Mouse (Mus musculus) MEL (cell line): ENCODE data around the gene Zscan22. TPM values are rescaled to one million over a fixed set of nuclear protein-coding genes. Genes with fewer than 3 reads are reported as not detected.

ENCODE experiments used
- DNase-seq: peaks from one replicate; pipeline ENCODE4 v3.0.0; 2011; ENCODE audit warnings: low read depth, low spot score
- H3K27ac ChIP-seq: 2 replicates; pipeline ENCODE4 v1.5.1; 2012; ENCODE audit warnings: low read depth, mild to moderate bottlenecking, control low read depth, low read length, moderate library complexity; ENCODE audit not compliant: control insufficient read depth
- H3K27me3 ChIP-seq, 2 experiments: fragments of 150-350 bp in 1 of 2; sonication (generic) in 1 of 2; 2 replicates each; pipeline ENCODE4 v1.6.1; 2012; ENCODE audit warnings: low read length in 2 of 2, mild to moderate bottlenecking in 2 of 2, improper control_type of control experiment in 1 of 2, moderate library complexity in 1 of 2; ENCODE audit not compliant: insufficient read depth in 2 of 2, control insufficient read depth in 1 of 2
- H3K36me3 ChIP-seq, 2 experiments: 2 replicates each; pipeline ENCODE4 v1.6.1; 2012 to 2014; ENCODE audit warnings: low read length in 2 of 2, improper control_type of control experiment in 1 of 2, inconsistent platforms in 1 of 2, mild to moderate bottlenecking in 1 of 2; ENCODE audit not compliant: insufficient read depth in 2 of 2, control insufficient read depth in 1 of 2
- H3K4me1 ChIP-seq, 2 experiments: fragments of 150-350 bp in 1 of 2; sonication (generic) in 1 of 2; 2 replicates each; pipeline ENCODE4 v1.6.1; 2012; ENCODE audit warnings: low read length in 2 of 2, improper control_type of control experiment in 1 of 2, mild to moderate bottlenecking in 1 of 2; ENCODE audit not compliant: insufficient read depth in 2 of 2, control insufficient read depth in 1 of 2
- H3K4me3 ChIP-seq, 2 experiments: fragments of 150-350 bp in 1 of 2; sonication (generic) in 1 of 2; 2 replicates each; pipeline ENCODE4 v1.5.1; 2012; ENCODE audit warnings: low read depth in 2 of 2, low read length in 2 of 2, mild to moderate bottlenecking in 2 of 2, moderate library complexity in 2 of 2, control low read depth in 1 of 2, improper control_type of control experiment in 1 of 2; ENCODE audit not compliant: control insufficient read depth in 1 of 2, insufficient read depth in 1 of 2
- H3K79me2 ChIP-seq: 2 replicates; pipeline ENCODE4 v1.6.1; 2012; ENCODE audit warnings: mild to moderate bottlenecking, low read length, moderate library complexity; ENCODE audit not compliant: control insufficient read depth, poor library complexity, insufficient read depth
- H3K9ac ChIP-seq: 2 replicates; pipeline ENCODE4 v1.6.1; 2012; ENCODE audit warnings: low read depth, mild to moderate bottlenecking, control low read depth, low read length, moderate library complexity; ENCODE audit not compliant: control insufficient read depth, poor library complexity, severe bottlenecking
- H3K9me3 ChIP-seq: fragments of 150-350 bp; sonication (generic); replicated peaks from 2 replicates; pipeline ENCODE4 v1.6.1; 2012; ENCODE audit warnings: mild to moderate bottlenecking, low read length, improper control_type of control experiment, moderate library complexity; ENCODE audit not compliant: insufficient read depth
- CTCF ChIP-seq, 3 experiments: IDR thresholded peaks in 2 of 3; conservative IDR thresholded peaks in 1 of 3; 2 replicates each; pipeline ENCODE4 v1.5.1; 2011 to 2012; ENCODE audit warnings: low read length in 3 of 3, low read depth in 2 of 3, mild to moderate bottlenecking in 2 of 3, improper control_type of control experiment in 1 of 3, inconsistent platforms in 1 of 3, mixed read lengths in 1 of 3, moderate library complexity in 1 of 3; ENCODE audit not compliant: control insufficient read depth in 1 of 3, insufficient read depth in 1 of 3, poor library complexity in 1 of 3, severe bottlenecking in 1 of 3
- ELF1 ChIP-seq: IDR thresholded peaks from 2 replicates; pipeline ENCODE4 v1.6.1; 2014; ENCODE audit warnings: low read depth, mild to moderate bottlenecking, inconsistent platforms, low read length, improper control_type of control experiment, moderate library complexity
- EP300 ChIP-seq, 2 experiments: IDR thresholded peaks; 2 replicates each; pipeline ENCODE4 v1.6.1; 2011; ENCODE audit warnings: improper control_type of control experiment in 2 of 2, low read length in 2 of 2, low read depth in 1 of 2, mild to moderate bottlenecking in 1 of 2
- ETS1 ChIP-seq: IDR thresholded peaks from 2 replicates; pipeline ENCODE4 v1.6.1; 2012; ENCODE audit warnings: low read depth, mild to moderate bottlenecking, inconsistent platforms, low read length, improper control_type of control experiment, moderate library complexity
- GATA1 ChIP-seq: IDR thresholded peaks from 2 replicates; pipeline ENCODE4 v1.6.1; 2011; ENCODE audit warnings: low read depth, low read length, improper control_type of control experiment
- JUND ChIP-seq: IDR thresholded peaks from 2 replicates; pipeline ENCODE4 v1.6.1; 2011; ENCODE audit warnings: low read depth, mild to moderate bottlenecking, improper control_type of control experiment, low read length
- KAT2A ChIP-seq: conservative IDR thresholded peaks from 2 replicates; pipeline ENCODE4 v1.6.1; 2012; ENCODE audit warnings: low read depth, low read length, improper control_type of control experiment, inconsistent platforms
- MAFK ChIP-seq: IDR thresholded peaks from 2 replicates; pipeline ENCODE4 v1.6.1; 2011; ENCODE audit warnings: low read depth, mild to moderate bottlenecking, low read length, improper control_type of control experiment, borderline replicate concordance
- MAZ ChIP-seq: IDR thresholded peaks from 2 replicates; pipeline ENCODE4 v1.6.1; 2012; ENCODE audit warnings: low read depth, mild to moderate bottlenecking, inconsistent platforms, low read length, improper control_type of control experiment
- MEF2A ChIP-seq: IDR thresholded peaks from 2 replicates; pipeline ENCODE4 v1.6.1; 2014; ENCODE audit warnings: low read depth, mild to moderate bottlenecking, inconsistent platforms, low read length, improper control_type of control experiment; ENCODE audit not compliant: poor library complexity, insufficient replicate concordance, severe bottlenecking; ENCODE audit errors: extremely low read depth
- MXI1 ChIP-seq: IDR thresholded peaks from 2 replicates; pipeline ENCODE4 v1.6.1; 2011; ENCODE audit warnings: mild to moderate bottlenecking, low read depth, low read length, improper control_type of control experiment
- MYC ChIP-seq: IDR thresholded peaks from 2 replicates; pipeline ENCODE4 v1.6.1; 2011; ENCODE audit warnings: low read depth, mild to moderate bottlenecking, low read length, improper control_type of control experiment, moderate library complexity
- NELFE ChIP-seq: IDR thresholded peaks from 2 replicates; pipeline ENCODE4 v1.6.1; 2011; ENCODE audit warnings: low read depth, low read length, improper control_type of control experiment
- POLR2AphosphoS2 ChIP-seq: IDR thresholded peaks from 2 replicates; pipeline ENCODE4 v1.6.1; 2011; ENCODE audit warnings: low read length, improper control_type of control experiment
- RCOR1 ChIP-seq: IDR thresholded peaks from 2 replicates; pipeline ENCODE4 v1.6.1; 2012; ENCODE audit warnings: low read depth, mild to moderate bottlenecking, inconsistent platforms, low read length, improper control_type of control experiment
- UBTF ChIP-seq: IDR thresholded peaks from 2 replicates; pipeline ENCODE4 v1.6.1; 2012; ENCODE audit warnings: low read depth, mild to moderate bottlenecking, inconsistent platforms, low read length, improper control_type of control experiment, moderate library complexity, borderline replicate concordance; ENCODE audit not compliant: insufficient read depth
- USF2 ChIP-seq, 2 experiments: IDR thresholded peaks; 2 replicates each; pipeline ENCODE4 v1.6.1; 2011 to 2012; ENCODE audit warnings: improper control_type of control experiment in 2 of 2, low read length in 2 of 2, borderline replicate concordance in 1 of 2, inconsistent platforms in 1 of 2, low read depth in 1 of 2, mild to moderate bottlenecking in 1 of 2; ENCODE audit not compliant: insufficient read depth in 1 of 2
- polyA plus RNA-seq, 2 experiments: library from polyadenylated mRNA; stranded (reverse) in 1 of 2; unstranded in 1 of 2; fragments of >175 nt in 1 of 2; fragments of >200 nt in 1 of 2; gene quantifications; 2 replicates each; pipeline versions ENCODE4 v1.2.1 to v1.2.4; 2012; ENCODE audit warnings: low replicate concordance in 2 of 2, low read depth in 1 of 2; ENCODE audit not compliant: insufficient read length in 2 of 2, insufficient read depth in 1 of 2, missing spikeins in 1 of 2
- total RNA-seq: library from RNA; depleted of rRNA; stranded (reverse); fragments of 300-350 nt; gene quantifications from 2 replicates; pipeline ENCODE4 v1.2.3, GENCODE M21; 2012

Gene Zscan22
- total and polyA plus RNA-seq, 3 experiments = 2.5 to 7.1 TPM; not detected in 1

GRCm38 (mm10) chr7:12901517-12901916 lies 3.9 kb downstream of the Zscan22 start:
- H3K9ac ChIP-seq = no peak overlapping the region
- peaks cover 9% of the 10 kb centered on the region for H3K79me2 ChIP-seq
- H3K4me3 ChIP-seq = no peak overlapping the region
- H3K4me1 ChIP-seq = peaks cover 0 to 8% of the 10 kb centered on the region in 2 experiments; a peak in 2 of 4 replicates
- H3K36me3 ChIP-seq = peaks cover 3 to 8% of the 10 kb centered on the region in 2 experiments; a peak in 3 of 4 replicates
- H3K9me3 ChIP-seq = no peaks in the 10 kb centered on the region
- peak; percentile 47 for DNase-seq
- TF ChIP-seq ELF1 (no peak), USF2 (IDR thresholded peaks at IDR 0.05; ENCODE audit: borderline replicate concordance in 1 of 2, insufficient read depth in 1 of 2, low read depth in 1 of 2, low read length in 2 of 2) (no peak), GATA1 (peak; percentile 36; the same call in 1 of the 2 replicates), MEF2A (no peak), POLR2AphosphoS2 (no peak), EP300 (IDR thresholded peaks at IDR 0.05; ENCODE audit: low read depth in 1 of 2, low read length in 2 of 2) (no peak), RCOR1 (peak; percentile 91), JUND (no peak)
- H3K27ac ChIP-seq = no peak overlapping the region
- H3K27me3 ChIP-seq = no peaks in the 10 kb centered on the region

DNA sequence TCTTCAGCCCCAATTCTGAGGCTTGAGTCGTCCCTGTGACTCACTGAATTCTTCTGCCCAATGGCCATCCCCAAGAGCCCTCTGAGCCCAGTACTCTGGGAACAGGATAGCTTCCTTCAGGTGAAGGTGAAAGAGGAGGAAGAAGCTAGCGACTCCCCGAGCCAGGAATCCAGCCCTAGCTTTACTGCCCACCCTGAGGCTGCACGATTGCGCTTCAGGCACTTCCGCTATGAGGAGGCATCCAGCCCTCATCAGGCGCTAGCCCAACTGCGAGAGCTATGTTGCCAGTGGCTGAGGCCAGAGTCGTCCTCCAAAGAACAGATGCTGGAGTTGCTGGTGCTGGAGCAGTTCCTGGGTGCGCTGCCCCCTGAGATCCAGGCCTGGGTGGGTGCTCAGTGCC lies 6.0 kb downstream of the Zscan22 start:
- H3K4me1 ChIP-seq = peaks cover 0 to 3% of the 10 kb centered on the region in 2 experiments; a peak in 2 of 4 replicates
- no peaks in the 10 kb centered on the region for H3K27me3 ChIP-seq
- no peak for DNase-seq
- no peak for TF ChIP-seq KAT2A
- TF ChIP-seq UBTF = no peak
- no peak for TF ChIP-seq NELFE
- TF ChIP-seq MAZ = no peak
- TF ChIP-seq ELF1 = no peak
- TF ChIP-seq MYC = no peak
- TF ChIP-seq CTCF (IDR thresholded peaks at IDR 0.05 in 2 of 3, conservative IDR thresholded peaks at IDR 0.05 in 1 of 3; ENCODE audit: control insufficient read depth in 1 of 3, insufficient read depth in 1 of 3, low read depth in 2 of 3, low read length in 3 of 3, poor library complexity in 1 of 3, severe bottlenecking in 1 of 3) = no peak
- no peak for TF ChIP-seq MAFK
- TF ChIP-seq ETS1 = no peak
- TF ChIP-seq MXI1 = no peak
- no peaks in the 10 kb centered on the region for H3K9me3 ChIP-seq
- peaks cover 5% of the 10 kb centered on the region; the same call in 1 of the 2 replicates for H3K79me2 ChIP-seq
- no peak overlapping the region for H3K9ac ChIP-seq
- H3K36me3 ChIP-seq = peaks cover 3 to 4% of the 10 kb centered on the region in 2 experiments; a peak in 3 of 4 replicates
- H3K27ac ChIP-seq = no peak overlapping the region
- no peak overlapping the region for H3K4me3 ChIP-seq
